Mouse (Mus musculus) retina, postnatal 7 days (tissue): ENCODE results near the gene Trim2.

Experiments
- DNase-seq: peaks from one replicate; pipeline ENCODE4 v3.0.0-alpha.2; 2012; ENCODE audit warnings: low read depth, low spot score

Trim2 gene

GRCm38 (mm10) chr3:84306777-84307176, at the start of gene Trim2:
TSS of gene Trim2 (minus strand) at chr3:84306877.
- DNase-seq: no peak

- DNase-seq: no peak
These were observed 49.4 kb upstream of the Trim2 start for GRCm38 (mm10) chr3:84355930-84356689.

- peak; percentile 46 for DNase-seq
These were observed 45.8 kb upstream of the Trim2 start for GRCm38 (mm10) chr3:84352353-84353034.

GRCm38 (mm10) chr3:84350311-84350710, 43.6 kb upstream of the Trim2 start:
- DNase-seq: no peak

GRCm38 (mm10) chr3:84349771-84350170, 43.1 kb upstream of the Trim2 start:
- no peak for DNase-seq

- DNase-seq: no peak
These were observed 40.7 kb upstream of the Trim2 start for GRCm38 (mm10) chr3:84347426-84347825.

GRCm38 (mm10) chr3:84346456-84347150, 39.9 kb upstream of the Trim2 start:
- DNase-seq: no peak

GRCm38 (mm10) chr3:84345646-84345980, 38.9 kb upstream of the Trim2 start:
- no peak for DNase-seq

GRCm38 (mm10) chr3:84344725-84345645, 38.3 kb upstream of the Trim2 start:
- DNase-seq: peak; percentile 63

- no peak for DNase-seq
These were observed 36.4 kb upstream of the Trim2 start for GRCm38 (mm10) chr3:84343101-84343500.

- DNase-seq: no peak
These were observed 35.1 kb upstream of the Trim2 start for GRCm38 (mm10) chr3:84341811-84342210.

- DNase-seq: no peak
These were observed 30.9 kb upstream of the Trim2 start for GRCm38 (mm10) chr3:84337585-84337984.

- DNase-seq: no peak
These were observed 29.7 kb upstream of the Trim2 start for GRCm38 (mm10) chr3:84336342-84336741.

GRCm38 (mm10) chr3:84335421-84336073, 28.9 kb upstream of the Trim2 start:
- no peak for DNase-seq

- DNase-seq: no peak
These were observed 28.2 kb upstream of the Trim2 start for GRCm38 (mm10) chr3:84334771-84335420.

GRCm38 (mm10) chr3:84333400-84334349, 27.0 kb upstream of the Trim2 start:
- no peak for DNase-seq

- no peak for DNase-seq
These were observed 23.5 kb upstream of the Trim2 start for GRCm38 (mm10) chr3:84330210-84330609.

- no peak for DNase-seq
These were observed 18.3 kb upstream of the Trim2 start for GRCm38 (mm10) chr3:84324967-84325441.

- no peak for DNase-seq
These were observed 17.8 kb upstream of the Trim2 start for GRCm38 (mm10) chr3:84324478-84324877.
